Mouse (Mus musculus) liver, postnatal 0 days (tissue): ENCODE data around the gene Map1b.

ENCODE experiments used
- CTCF ChIP-seq: sonication (generic); IDR thresholded peaks from 2 replicates; pipeline ENCODE4 v1.5.1; 2016; ENCODE audit warnings: antibody characterized with exemption, low read depth
- EP300 ChIP-seq: IDR thresholded peaks from 2 replicates; pipeline ENCODE4 v1.6.1; 2016; ENCODE audit warnings: antibody characterized with exemption, low read depth, mild to moderate bottlenecking

DNA sequence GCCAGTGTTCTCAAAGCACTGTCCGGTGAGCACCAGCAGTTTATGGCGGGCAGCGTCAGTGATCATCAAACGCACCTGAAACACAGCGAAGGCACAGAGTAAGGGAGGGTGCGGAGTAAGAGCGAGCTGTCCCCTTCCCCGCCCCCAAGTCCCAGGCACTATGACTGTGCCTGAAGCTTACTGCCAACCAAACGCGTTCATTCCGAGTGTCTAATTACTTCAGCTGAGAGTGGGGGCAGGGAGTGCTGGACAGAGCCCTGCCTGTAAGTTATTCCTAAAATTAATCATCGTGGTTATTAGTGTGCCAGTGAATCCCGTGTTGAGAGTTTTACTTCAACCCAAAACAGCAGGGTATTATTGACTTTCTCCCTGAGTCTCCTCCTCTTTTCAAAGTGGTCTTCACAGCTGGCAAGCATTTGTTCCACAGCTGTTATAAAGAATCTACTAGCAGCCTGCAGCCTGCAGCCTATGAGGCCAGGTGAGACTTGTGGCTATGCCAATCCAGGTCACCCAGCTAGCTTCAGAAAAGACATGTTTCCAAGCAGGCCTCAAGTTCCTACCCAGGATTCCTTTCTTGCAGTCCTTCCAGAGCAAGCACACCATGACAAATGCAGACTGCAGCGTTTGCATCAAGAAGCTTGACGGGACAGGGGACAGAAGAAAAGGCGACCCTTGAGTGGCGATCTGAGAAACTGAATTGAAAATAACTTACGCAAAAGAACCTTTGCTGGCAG, 74.5 kb downstream of the Map1b start:
- TF ChIP-seq CTCF: no peak
- TF ChIP-seq EP300: no peak
